Mouse (Mus musculus) liver, adult 2 months (tissue): ENCODE measurements around the gene Pus7.
"Not testable (repeated sequence)": the region's sequence is repeated elsewhere in the genome, so short reads cannot be mapped to it uniquely, and the experiment has no call there.

ENCODE experiments used
- CTCF ChIP-seq: fragments of 200-500 bp; IDR thresholded peaks from 2 replicates; pipeline ENCODE4 v1.5.1; 2011; ENCODE audit warnings: low read depth, low read length, control low read depth
- POLR2A ChIP-seq: fragments of 200-500 bp; IDR thresholded peaks from 2 replicates; pipeline ENCODE4 v1.6.1; 2011; ENCODE audit warnings: low read length, control low read depth; ENCODE audit not compliant: insufficient read depth; ENCODE audit errors: extremely low read depth

- not testable (repeated sequence) for TF ChIP-seq POLR2A, CTCF
These were observed 71.8 kb downstream of the Pus7 start for GRCm38 (mm10) chr5:23711671-23712129.
